Mouse (Mus musculus) embryo, embryonic 10 days (tissue): Measurements from ENCODE around the gene Ero1lb.
"Not testable (repeated sequence)": the region's sequence is repeated elsewhere in the genome, so short reads cannot be mapped to it uniquely, and the experiment has no call there.

ENCODE experiments used
- DNase-seq: peaks from one replicate; pipeline ENCODE4 v3.0.0-alpha.2; 2015; ENCODE audit warnings: low spot score

The Ero1lb gene

GRCm38 (mm10) chr13:12574979-12575536 is 9.4 kb downstream of the Ero1lb start:
- DNase-seq, result no peak

- no peak for DNase-seq
These were observed 12.5 kb downstream of the Ero1lb start for GRCm38 (mm10) chr13:12578145-12578544.

- DNase-seq, result peak; percentile 80
These were observed 23.3 kb downstream of the Ero1lb start for GRCm38 (mm10) chr13:12589003-12589402.

- DNase-seq, result not testable (repeated sequence)
These were observed 31.4 kb downstream of the Ero1lb start for GRCm38 (mm10) chr13:12597075-12597474.

GRCm38 (mm10) chr13:12610206-12610605 is 44.5 kb downstream of the Ero1lb start:
- not testable (repeated sequence) for DNase-seq

GRCm38 (mm10) chr13:12614026-12614425 is 48.4 kb downstream of the Ero1lb start:
- DNase-seq, result not testable (repeated sequence)

- not testable (repeated sequence) for DNase-seq
These were observed 48.9 kb downstream of the Ero1lb start for GRCm38 (mm10) chr13:12614591-12614990.

GRCm38 (mm10) chr13:12615014-12615413 is 49.3 kb downstream of the Ero1lb start:
- not testable (repeated sequence) for DNase-seq

GRCm38 (mm10) chr13:12616489-12616888 is 50.8 kb downstream of the Ero1lb start:
- not testable (repeated sequence) for DNase-seq

- not testable (repeated sequence) for DNase-seq
These were observed 54.1 kb downstream of the Ero1lb start for GRCm38 (mm10) chr13:12619808-12620207.

GRCm38 (mm10) chr13:12626061-12626460 is 60.4 kb downstream of the Ero1lb start:
- DNase-seq, result not testable (repeated sequence)

GRCm38 (mm10) chr13:12627746-12628145 is 62.1 kb downstream of the Ero1lb start:
- DNase-seq, result not testable (repeated sequence)

- not testable (repeated sequence) for DNase-seq
These were observed 62.5 kb downstream of the Ero1lb start for GRCm38 (mm10) chr13:12628181-12628580.

GRCm38 (mm10) chr13:12630252-12630651 is 64.6 kb downstream of the Ero1lb start:
- not testable (repeated sequence) for DNase-seq

GRCm38 (mm10) chr13:12634941-12635588 is 69.4 kb downstream of the Ero1lb start:
- not testable (repeated sequence) for DNase-seq

- DNase-seq, result not testable (repeated sequence)
These were observed 77.1 kb downstream of the Ero1lb start for GRCm38 (mm10) chr13:12642795-12643194.

- not testable (repeated sequence) for DNase-seq
These were observed 81.0 kb downstream of the Ero1lb start for GRCm38 (mm10) chr13:12646676-12647075.

GRCm38 (mm10) chr13:12650020-12650876 is 84.6 kb downstream of the Ero1lb start:
- peak; percentile 39 for DNase-seq

- DNase-seq, result peak; percentile 57
These were observed 85.2 kb downstream of the Ero1lb start for GRCm38 (mm10) chr13:12650877-12651176.
